Mouse (Mus musculus): ENCODE data around the gene Gm10024. TPM values are rescaled to one million over a fixed set of nuclear protein-coding genes. Genes with fewer than 3 reads are reported as not detected.

Gene Gm10024
- polyA plus RNA-seq (2012; rRNA removed; ENCODE audit: low replicate concordance), result not detected in 2 replicates

DNA sequence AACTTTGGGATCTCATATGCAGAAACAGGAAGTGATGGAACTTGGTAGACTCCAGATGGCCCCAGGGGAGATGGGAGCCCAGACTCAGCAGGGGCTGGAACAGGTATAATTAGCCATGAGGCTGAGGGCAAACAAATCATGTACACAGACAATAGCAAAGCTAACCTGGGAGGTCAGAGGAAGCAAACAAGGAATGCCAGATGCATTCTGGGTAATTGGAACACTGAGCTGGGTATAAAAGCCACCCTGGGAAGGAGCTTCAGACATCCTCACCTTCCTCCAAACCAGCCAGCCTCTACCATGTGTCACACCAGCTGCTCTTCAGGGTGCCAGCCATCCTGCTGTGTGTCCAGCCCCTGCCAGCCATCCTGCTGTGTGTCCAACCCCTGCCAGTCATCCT lies at the start of gene Gm10024:
Gene Gm10024 (plus strand): TSS at position 301 of the 400 bp plus-strand sequence.

DNA sequence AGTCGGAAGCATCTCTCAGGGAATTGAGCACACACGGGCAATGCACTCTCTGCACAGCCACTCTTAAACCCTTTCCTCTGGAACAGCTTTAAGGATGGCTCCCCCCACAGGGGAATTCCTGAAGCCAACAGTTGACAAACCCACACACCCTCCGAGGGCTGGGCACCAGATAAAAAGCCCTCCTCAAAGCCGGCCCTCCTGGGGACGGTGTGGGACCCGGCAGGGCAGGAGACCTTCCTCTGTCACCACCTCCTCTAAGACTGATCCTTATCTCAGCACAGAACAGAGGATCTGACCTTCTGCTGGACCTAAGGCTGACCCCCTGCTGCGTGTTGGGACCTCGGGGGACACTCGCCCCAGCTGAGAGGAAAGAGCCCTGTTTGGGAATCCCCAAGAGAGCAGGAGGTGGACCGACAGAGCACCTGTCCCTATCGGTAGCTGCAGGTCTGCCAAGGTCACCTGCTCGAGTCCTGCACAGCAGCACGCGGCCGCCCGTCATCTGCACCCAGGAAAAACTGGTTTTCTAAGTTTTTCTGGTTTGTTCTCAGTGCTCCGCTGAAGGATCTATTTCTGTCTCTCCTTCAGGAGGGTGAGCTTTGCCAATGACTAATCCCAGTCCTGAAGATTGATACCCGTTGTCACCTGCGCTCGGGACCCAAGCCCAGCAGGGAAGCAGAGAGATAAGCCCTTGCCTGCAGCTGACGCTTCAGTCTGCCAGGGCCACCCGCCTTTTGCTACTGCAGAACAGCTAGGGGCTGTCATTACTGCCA lies 25.2 kb upstream of the Gm10024 start, which contains the start of gene Tspear:
Gene Tspear (plus strand): TSS at position 675 of the 770 bp plus-strand sequence.

DNA sequence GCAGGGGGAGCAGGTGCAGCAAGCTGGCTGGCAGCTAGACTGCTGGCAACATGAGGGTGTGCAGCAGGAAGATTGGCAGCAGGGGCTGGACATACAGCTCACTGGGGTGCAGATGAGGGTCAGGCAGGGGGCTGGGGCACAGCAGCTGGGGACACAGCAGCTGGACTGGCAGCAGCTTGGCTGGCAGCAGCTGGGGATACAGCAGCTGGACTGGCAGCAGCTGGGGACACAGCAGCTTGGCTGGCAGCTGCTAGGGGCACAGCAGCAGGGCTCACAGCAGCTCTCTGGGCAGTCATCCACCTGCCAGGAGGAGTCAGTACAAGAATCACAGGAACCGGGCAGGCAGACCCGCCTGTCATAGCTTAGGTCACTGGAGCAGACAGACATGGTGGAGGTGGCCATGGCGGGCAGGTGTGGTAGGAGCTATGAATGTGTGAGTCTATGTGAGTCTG lies 20.9 kb upstream of the Gm10024 start, which contains the start of gene Gm19402:
Gene Gm19402 (minus strand): TSS at position 402 of the 452 bp plus-strand sequence.

DNA sequence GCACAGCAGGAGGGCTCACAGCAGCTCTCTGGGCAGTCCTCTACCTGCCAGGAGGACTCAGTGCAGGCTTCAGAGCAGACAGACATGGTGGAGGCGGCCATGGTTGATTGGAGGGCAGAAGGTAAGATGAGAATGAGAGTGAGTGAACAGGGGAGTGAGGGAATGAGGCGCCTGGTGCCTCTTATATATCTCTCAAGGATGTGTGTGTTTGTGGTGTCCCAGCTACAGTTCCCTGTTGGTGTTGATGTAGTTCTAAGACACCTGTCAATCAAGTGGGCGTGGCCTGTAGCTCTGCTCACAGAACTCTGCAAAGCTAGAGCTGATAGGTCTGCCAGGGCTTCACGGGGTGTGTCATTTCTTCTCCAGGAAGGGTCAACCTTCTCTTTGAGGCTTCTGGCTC lies 14.1 kb upstream of the Gm10024 start, which contains the start of gene Gm9508:
Gene Gm9508 (minus strand): TSS at position 101 of the 400 bp plus-strand sequence.

DNA sequence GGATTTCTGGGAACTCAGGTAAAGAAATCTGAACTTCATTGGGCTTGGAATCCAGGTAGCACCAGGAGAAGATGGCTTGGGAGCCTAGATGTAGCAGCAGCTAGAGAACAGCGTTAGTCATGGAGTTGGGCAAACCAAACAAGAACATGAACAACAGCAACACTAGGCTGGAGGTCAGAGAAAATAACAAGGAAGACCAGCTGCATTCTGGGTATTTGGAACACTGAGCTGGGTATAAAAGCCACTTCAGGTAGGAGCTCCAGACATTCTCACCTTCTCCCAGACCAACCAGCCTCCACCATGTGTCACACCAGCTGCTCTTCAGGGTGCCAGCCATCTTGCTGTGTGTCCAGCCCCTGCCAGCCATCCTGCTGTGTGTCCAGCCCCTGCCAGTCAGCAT lies 4.9 kb upstream of the Gm10024 start, which contains the start of gene Gm10272:
Gene Gm10272 (plus strand): TSS at position 301 of the 400 bp plus-strand sequence.

DNA sequence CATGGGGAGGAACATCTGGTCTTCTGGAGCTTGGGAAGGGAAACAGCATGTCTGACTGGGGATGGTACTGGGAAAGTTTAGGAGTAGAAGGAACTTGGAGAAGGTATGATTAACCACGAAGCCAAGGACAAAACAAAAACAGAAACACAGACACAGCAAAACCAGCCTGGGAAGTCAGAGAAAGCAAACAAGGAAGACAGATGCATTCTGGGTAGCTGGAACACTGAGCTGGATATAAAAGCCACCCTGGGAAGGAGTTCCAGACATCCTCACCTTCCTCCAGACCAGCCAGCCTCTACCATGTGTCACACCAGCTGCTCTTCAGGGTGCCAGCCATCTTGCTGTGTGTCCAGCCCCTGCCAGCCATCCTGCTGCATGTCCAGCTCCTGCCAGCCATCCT lies 4.2 kb downstream of the Gm10024 start, which contains the start of gene Gm10142:
Gene Gm10142 (plus strand): TSS at position 301 of the 400 bp plus-strand sequence.

DNA sequence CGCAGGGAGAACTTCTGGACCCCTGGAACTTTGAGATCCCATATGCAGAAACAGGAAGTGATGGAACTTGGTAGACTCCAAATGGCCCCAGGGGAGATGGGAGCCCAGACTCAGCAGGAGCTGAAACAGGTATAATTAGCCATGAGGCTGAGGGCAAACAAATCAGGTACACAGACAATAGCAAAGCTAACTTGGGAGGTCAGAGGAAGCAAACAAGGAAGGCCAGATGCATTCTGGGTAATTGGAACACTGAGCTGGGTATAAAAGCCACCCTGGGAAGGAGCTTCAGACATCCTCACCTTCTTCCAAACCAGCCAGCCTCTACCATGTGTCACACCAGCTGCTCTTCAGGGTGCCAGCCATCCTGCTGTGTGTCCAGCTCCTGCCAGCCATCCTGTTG lies 9.0 kb downstream of the Gm10024 start, which contains the start of gene Krtap12-1:
Gene Krtap12-1 (plus strand): TSS at position 301 of the 400 bp plus-strand sequence.

DNA sequence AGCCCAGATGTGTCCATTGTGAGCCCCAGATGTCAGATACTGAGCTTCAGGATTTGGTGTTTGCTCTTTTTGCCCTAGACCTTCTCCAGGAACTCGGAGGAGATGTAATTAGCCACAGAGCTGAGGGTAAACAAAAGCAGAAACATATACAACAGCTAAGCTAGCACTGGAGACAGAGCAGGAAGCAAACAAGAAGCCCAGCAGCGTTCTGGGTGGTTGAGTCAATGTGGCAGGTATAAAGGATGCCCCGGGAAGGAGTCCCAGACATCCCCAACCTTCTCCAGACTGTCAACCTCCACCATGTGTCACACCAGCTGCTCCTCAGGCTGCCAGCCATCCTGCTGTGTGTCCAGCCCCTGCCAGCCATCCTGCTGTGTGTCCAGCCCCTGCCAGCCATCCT lies 14.9 kb downstream of the Gm10024 start, which contains the start of gene Gm10100:
Gene Gm10100 (plus strand): TSS at position 301 of the 400 bp plus-strand sequence.

DNA sequence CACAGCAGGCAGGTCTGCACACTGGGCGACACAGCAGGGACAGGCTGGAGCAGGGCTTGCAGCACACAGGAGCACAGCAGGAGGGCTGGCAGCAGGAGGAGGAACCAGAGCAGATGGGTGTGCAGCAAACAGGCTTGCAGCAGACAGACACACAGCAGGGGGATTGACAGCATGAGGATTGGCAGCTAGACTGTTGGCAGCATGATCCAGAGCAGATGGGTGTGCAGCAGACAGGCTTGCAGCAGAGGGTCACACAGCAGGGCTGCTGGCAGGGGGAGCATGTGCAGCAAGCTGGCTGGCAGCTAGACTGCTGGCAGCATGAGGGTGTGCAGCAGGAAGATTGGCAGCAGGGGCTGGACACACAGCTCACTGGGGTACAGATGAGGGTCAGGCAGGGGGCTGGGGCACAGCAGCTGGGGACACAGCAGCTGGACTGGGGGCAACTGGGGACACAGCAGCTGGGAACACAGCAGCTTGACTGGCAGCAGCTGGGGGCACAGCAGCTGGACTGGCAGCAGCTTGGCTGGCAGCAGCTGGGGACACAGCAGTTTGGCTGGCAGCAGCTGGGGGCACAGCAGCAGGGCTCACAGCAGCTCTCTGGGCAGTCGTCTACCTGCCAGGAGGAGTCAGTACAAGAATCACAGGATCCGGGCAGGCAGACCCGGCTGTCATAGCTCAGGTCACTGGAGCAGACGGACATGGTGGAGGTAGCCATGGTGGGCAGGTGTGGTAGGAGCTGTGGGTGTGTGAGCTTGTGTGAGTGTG lies 30.8 kb downstream of the Gm10024 start, which contains the start of gene Gm18596:
Gene Gm18596 (minus strand): TSS at position 715 of the 765 bp plus-strand sequence.

DNA sequence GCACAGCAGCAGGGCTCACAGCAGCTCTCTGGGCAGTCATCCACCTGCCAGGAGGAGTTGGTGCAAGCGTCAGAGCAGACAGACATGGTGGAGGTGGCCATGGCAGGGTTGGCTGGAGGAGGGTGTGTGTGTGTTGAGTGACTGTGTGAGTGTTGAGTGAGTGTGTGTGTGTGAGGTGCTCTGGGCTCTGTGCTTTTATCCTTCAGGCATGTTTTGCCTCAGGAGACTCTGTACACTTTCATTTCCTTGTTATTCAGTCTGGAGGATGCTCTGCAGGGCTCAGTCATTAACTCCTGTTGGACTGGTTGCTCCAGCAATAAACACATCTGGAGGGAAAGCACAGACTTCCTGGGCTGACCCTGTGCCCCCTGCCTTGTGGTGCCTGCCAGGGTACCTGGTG lies 40.0 kb downstream of the Gm10024 start, which contains the start of gene Gm9736:
Gene Gm9736 (minus strand): TSS at position 101 of the 400 bp plus-strand sequence.

DNA sequence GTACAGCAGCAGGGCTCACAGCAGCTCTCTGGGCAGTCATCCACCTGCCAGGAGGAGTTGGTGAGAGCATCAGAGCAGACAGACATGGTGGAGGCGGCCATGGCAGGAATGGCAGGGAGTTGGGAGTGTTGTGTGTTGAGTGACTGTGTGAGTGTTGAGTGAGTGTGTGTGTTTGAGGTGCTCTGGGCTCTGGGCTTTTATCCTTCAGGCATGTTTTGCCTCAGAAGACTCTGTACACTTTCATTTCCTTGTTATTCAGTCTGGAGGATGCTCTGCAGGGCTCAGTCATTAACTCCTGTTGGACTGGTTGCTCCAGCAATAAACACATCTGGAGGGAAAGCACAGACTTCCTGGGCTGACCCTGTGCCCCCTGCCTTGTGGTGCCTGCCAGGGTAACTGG lies 48.3 kb downstream of the Gm10024 start, which contains the start of gene Gm3233:
Gene Gm3233 (minus strand): TSS at position 101 of the 400 bp plus-strand sequence.

Other genes with a start within 250 kb of the Gm10024 start
- 33.9 and 43.1 TPM in 2 replicates for gene Fam207a, start 195.7 kb upstream of the Gm10024 start, polyA plus RNA-seq (2012; rRNA removed; ENCODE audit: low replicate concordance)
- gene Itgb2, start 181.2 kb upstream of the Gm10024 start, polyA plus RNA-seq (2012; rRNA removed; ENCODE audit: low replicate concordance), result 4.4 and 10.5 TPM in 2 replicates
- 99.6 and 136 TPM in 2 replicates for gene Pttg1ip, start 129.7 kb upstream of the Gm10024 start, polyA plus RNA-seq (2012; rRNA removed; ENCODE audit: low replicate concordance)
- 114 and 144 TPM in 2 replicates for gene Sumo3, start 105.4 kb upstream of the Gm10024 start, polyA plus RNA-seq (2012; rRNA removed; ENCODE audit: low replicate concordance)
- gene Gm49325, start 105.3 kb upstream of the Gm10024 start, polyA plus RNA-seq (2012; rRNA removed; ENCODE audit: low replicate concordance), result not detected in 2 replicates
- 18.6 and 24.1 TPM in 2 replicates for gene Ube2g2, start 89.2 kb upstream of the Gm10024 start, polyA plus RNA-seq (2012; rRNA removed; ENCODE audit: low replicate concordance)
- gene Tspear, start 24.9 kb upstream of the Gm10024 start, polyA plus RNA-seq (2012; rRNA removed; ENCODE audit: low replicate concordance), result 0.19 and 0.56 TPM in 2 replicates
- gene Gm19402, start 20.7 kb upstream of the Gm10024 start, polyA plus RNA-seq (2012; rRNA removed; ENCODE audit: low replicate concordance), result not detected in 2 replicates
- not detected in 2 replicates for gene Gm9508, start 14.2 kb upstream of the Gm10024 start, polyA plus RNA-seq (2012; rRNA removed; ENCODE audit: low replicate concordance)
- 1.1 TPM in 1 of 2 replicates, not detected in the other for gene Gm10272, start 4.8 kb upstream of the Gm10024 start, polyA plus RNA-seq (2012; rRNA removed; ENCODE audit: low replicate concordance)
- not detected in 2 replicates for gene Gm10142, start 4.3 kb downstream of the Gm10024 start, polyA plus RNA-seq (2012; rRNA removed; ENCODE audit: low replicate concordance)
- gene Krtap12-1, start 9.1 kb downstream of the Gm10024 start, polyA plus RNA-seq (2012; rRNA removed; ENCODE audit: low replicate concordance), result 0.43 TPM in 1 of 2 replicates, not detected in the other
- not detected in 2 replicates for gene Gm10100, start 15.0 kb downstream of the Gm10024 start, polyA plus RNA-seq (2012; rRNA removed; ENCODE audit: low replicate concordance)
- gene Gm18596, start 31.2 kb downstream of the Gm10024 start, polyA plus RNA-seq (2012; rRNA removed; ENCODE audit: low replicate concordance), result not detected in 2 replicates
- gene Gm9736, start 39.9 kb downstream of the Gm10024 start, polyA plus RNA-seq (2012; rRNA removed; ENCODE audit: low replicate concordance), result not detected in 2 replicates
- gene Gm3233, start 48.2 kb downstream of the Gm10024 start, polyA plus RNA-seq (2012; rRNA removed; ENCODE audit: low replicate concordance), result not detected in 2 replicates
- gene Gm3238, start 59.9 kb downstream of the Gm10024 start, polyA plus RNA-seq (2012; rRNA removed; ENCODE audit: low replicate concordance), result not detected in 2 replicates
- gene Gm7138, start 65.5 kb downstream of the Gm10024 start, polyA plus RNA-seq (2012; rRNA removed; ENCODE audit: low replicate concordance), result not detected in 2 replicates
- not detected in 2 replicates for gene Gm3250, start 71.1 kb downstream of the Gm10024 start, polyA plus RNA-seq (2012; rRNA removed; ENCODE audit: low replicate concordance)
- not detected in 2 replicates for gene Gm7137, start 76.7 kb downstream of the Gm10024 start, polyA plus RNA-seq (2012; rRNA removed; ENCODE audit: low replicate concordance)
- gene Gm9639, start 83.6 kb downstream of the Gm10024 start, polyA plus RNA-seq (2012; rRNA removed; ENCODE audit: low replicate concordance), result not detected in 2 replicates
- not detected in 2 replicates for gene Gm19668, start 87.7 kb downstream of the Gm10024 start, polyA plus RNA-seq (2012; rRNA removed; ENCODE audit: low replicate concordance)
- not detected in 2 replicates for gene Gm9507, start 100.4 kb downstream of the Gm10024 start, polyA plus RNA-seq (2012; rRNA removed; ENCODE audit: low replicate concordance)
- not detected in 2 replicates for gene Gm2696, start 103.2 kb downstream of the Gm10024 start, polyA plus RNA-seq (2012; rRNA removed; ENCODE audit: low replicate concordance)
- not detected in 2 replicates for gene Krtap10-4, start 115.6 kb downstream of the Gm10024 start, polyA plus RNA-seq (2012; rRNA removed; ENCODE audit: low replicate concordance)
- not detected in 2 replicates for gene Krtap10-10, start 124.5 kb downstream of the Gm10024 start, polyA plus RNA-seq (2012; rRNA removed; ENCODE audit: low replicate concordance)
- not detected in 2 replicates for gene Gm36176, start 135.3 kb downstream of the Gm10024 start, polyA plus RNA-seq (2012; rRNA removed; ENCODE audit: low replicate concordance)
- gene Gm10318, start 141.4 kb downstream of the Gm10024 start, polyA plus RNA-seq (2012; rRNA removed; ENCODE audit: low replicate concordance), result 0.27 TPM in 1 of 2 replicates, not detected in the other
- gene Gm3285, start 150.5 kb downstream of the Gm10024 start, polyA plus RNA-seq (2012; rRNA removed; ENCODE audit: low replicate concordance), result not detected in 2 replicates
- gene Lrrc3, start 191.1 kb downstream of the Gm10024 start, polyA plus RNA-seq (2012; rRNA removed; ENCODE audit: low replicate concordance), result 6.2 and 6.9 TPM in 2 replicates